Mouse (Mus musculus): ENCODE measurements around the gene Timp2.

DNA sequence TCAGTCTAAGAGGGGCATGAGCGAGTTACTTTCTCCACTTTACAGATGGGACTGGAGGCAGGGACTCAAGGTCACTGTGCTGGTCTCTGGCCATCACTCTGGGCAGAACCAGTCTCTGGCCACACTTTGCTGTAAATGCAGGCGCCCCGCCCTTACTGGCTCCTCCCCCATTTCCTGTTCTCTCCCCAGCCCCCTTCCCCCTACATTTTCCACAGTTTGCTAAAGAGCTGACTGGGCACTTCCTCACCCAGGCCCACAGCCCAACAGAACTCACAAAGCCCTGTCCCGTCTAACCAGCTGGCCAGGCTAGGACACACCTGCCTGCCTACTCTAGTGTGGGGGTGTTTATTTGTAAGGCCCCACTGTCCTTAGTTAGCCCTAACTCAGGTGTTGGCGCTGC, 6.7 kb downstream of the Timp2 start:
- TF ChIP-seq POLR2A (IDR thresholded peaks at IDR 0.05; ENCODE audit: borderline replicate concordance, low read depth, low read length) (no peak), CTCF (IDR thresholded peaks at IDR 0.05; ENCODE audit: low read depth, low read length) (no peak)

Measured in bone marrow macrophage, adult 2 months (primary cell).